Mouse (Mus musculus) embryo, embryonic 11.5 days (tissue): Measurements from ENCODE around the gene Ryr2.
"Not testable (repeated sequence)": the region's sequence is repeated elsewhere in the genome, so short reads cannot be mapped to it uniquely, and the experiment has no call there.

Experiments
- DNase-seq: peaks from one replicate; pipeline ENCODE4 v3.0.0-alpha.2; 2012; ENCODE audit warnings: low read depth, low spot score

Ryr2 gene

DNA sequence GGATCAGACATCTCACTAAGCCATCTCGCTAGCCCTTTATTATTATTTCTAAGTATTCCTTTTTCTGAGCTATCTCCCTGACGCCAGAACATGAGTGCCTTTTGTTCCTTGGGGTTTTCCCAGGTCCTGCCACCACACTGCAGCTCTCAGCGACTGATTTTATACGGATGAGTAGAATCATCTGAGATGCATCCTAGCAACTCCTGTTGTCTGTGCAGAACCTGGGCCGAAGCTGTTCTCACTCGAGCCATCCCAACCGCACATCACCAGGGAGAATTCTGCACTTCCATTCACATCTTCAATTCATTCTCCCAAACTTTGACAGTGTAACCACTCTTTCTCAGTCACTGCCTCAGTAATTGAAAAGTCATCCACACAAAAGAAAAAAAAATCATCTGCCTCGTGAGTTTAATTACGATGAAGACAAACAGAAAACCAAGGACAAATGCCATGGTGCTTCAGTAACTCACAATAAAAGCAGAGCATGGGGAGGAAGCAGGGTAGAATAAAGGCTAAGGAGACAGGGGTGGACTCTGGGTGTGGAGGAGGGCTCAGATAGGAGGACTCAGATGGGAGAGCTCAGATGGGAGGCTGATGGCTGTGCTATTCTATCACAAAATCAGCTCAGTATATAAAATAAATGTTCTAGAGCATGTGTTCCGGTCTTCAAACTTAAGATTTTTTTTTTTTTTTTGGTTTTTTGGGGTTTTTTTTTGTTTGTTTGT is 226.1 kb downstream of the Ryr2 start:
- no peak for DNase-seq

DNA sequence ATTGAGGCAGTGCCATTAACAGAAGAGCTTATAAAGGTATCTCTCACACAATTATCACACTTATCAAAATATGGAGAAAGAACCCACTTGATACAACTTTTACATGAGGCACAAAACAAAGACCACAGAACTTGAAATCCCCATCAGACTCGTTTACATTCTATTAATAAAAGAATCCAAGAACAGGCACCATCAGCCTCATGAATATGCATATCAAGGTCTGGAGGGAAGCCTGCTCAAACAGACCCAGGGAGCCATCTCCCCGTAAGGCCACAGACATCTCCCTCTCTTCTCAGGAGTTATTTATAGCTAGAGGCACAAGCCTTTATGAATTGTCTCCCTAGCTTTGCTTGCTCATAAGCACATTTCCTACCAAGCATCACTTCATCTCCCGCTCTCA is 227.7 kb downstream of the Ryr2 start:
- no peak for DNase-seq

DNA sequence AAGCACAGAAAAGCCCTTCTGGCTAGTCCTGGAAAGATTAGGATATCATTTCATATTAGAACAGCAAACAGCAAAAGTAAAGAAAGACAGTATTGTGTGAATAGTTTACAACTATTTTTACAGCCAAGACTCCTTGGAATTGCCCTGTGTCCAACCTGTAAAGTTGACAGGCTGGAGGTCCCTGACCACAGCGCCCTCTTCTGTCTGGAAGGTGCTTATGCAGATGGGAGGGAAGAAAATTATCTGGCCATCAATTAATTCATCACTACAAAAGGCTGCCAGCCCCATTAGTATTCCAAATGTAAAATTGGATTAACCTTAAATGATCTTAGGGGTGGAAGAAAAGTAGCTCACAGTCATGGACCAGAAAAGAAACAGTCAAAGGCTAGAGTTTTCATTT is 231.9 kb downstream of the Ryr2 start:
- no peak for DNase-seq

DNA sequence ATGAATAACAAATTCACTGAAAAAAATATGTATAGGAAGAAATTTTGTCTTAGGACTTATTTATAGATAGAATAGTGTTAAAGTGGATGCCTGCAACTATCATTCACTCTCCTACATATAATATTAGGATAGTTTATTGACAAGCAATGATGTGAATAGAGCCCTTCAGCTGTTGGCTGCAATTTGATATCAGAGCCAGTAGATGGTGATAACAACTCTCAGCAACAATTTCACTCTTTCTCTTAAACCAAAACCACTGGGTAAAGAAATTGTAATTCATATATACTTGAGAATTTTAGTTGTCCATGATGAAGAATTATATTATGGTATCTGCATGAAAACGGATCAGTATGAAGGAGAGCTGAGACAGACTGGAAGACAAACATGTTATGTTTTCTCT is 236.8 kb downstream of the Ryr2 start:
- DNase-seq = no peak

DNA sequence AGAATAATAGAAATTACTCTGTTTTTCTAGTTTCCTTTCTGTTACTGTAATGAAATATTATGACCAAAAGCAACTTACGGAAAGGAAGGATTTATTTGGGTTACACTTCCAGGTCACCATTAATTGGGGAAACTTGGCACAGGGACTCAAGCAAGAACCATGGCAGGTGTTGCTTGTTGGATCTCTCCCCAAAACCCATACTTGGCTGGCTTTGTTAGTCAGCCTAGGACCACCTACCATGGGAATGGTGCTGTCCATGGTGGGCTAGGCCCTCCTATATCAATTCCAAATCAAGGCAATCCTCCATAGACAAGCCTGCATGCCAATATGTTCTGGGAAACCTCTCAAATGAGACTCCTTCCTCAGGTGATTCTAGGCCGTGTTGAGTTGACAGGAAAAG is 237.3 kb downstream of the Ryr2 start:
- no peak for DNase-seq

DNA sequence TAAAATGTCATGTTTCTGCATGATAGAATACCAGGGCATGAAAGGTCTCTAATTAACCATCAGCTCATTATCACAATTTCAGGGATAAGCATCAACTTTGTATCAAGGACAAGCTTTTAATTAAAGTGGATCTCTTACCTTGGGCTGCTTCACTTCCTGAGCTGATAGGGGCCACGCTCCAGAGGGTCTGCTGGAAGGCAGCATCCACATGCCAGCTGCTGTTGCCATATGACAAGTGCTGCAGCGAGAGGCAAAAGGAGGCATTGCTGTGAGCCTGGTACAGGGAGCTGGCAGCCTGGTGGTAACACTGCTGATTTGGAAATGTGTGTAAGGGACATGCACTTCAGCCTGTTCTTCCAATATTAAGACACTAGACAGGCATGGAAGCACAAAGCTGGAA is 237.8 kb downstream of the Ryr2 start:
- DNase-seq = no peak

DNA sequence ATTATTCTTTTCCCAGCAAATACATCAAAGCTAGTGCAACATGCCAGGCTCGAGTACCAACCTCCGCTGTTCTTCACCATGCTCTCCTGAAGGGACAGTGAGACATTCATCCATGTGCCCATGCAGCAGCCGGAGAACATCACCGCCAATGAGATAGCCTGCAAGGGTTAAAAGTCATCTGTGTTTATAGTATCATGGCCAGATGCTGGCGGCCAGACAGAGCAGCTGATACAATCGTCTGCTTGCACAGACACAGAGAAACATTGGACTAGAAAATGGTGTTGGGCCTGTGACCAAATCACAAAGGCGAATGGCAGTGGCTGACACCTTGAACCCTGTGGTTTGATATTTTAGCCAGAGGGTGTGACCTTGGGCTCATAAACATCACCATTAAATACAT is 238.7 kb downstream of the Ryr2 start:
- DNase-seq = no peak

DNA sequence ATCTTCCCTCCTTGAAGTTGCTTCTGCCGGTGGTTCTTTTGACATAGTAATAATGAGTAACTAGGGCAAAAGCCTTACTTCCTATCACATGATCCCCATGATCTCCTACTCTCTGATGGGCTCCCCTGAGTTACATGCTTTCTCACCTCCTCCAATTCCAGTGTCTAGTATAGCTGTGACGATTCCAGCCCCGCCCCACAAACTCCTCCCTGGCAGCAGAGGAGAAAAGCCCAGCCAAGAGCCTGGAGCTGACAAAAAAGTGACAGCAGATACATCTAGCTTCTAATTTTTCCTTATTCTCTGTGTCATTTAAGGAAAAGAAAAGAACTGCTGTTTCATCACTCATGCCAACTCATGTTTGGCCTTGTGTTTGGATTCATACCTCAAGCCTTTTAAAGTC is 241.5 kb downstream of the Ryr2 start:
- no peak for DNase-seq

DNA sequence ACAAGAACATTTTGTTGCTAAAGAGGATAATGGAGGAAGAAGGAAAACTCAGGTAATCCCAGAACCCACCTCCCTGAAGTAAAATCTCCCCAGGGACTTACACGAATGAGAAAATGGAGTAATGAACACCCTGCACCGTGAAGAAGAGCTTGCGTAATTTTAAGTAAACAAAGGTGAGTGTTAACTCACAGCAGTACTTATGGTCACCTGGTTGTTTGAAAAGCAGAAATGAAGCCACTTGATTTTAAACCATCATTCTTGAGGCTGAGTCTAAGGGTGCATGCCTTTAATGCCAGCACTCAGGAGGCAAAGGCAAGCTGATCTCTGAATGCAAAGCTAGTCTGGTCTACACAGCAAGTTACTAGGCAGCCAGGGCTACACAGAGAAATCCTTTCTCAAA is 255.1 kb downstream of the Ryr2 start:
- no peak for DNase-seq

DNA sequence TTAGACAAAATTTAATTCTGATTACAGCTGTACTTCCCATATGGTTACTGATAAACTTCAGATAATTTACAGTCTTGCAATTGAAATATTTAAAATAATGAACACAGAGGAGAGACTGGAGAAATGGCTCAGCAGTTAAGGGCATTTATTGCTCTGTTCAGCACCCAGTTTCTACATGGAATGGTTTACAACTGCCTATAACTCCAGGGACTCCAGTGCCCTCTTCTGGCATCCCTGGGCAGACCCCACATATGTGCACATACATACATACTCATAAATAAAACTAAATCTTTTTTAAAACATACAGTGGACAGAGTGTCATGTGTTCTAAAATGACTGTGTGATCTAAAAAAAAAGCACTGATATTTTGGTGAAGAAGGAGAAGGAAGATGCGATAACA is 262.9 kb downstream of the Ryr2 start:
- no peak for DNase-seq

DNA sequence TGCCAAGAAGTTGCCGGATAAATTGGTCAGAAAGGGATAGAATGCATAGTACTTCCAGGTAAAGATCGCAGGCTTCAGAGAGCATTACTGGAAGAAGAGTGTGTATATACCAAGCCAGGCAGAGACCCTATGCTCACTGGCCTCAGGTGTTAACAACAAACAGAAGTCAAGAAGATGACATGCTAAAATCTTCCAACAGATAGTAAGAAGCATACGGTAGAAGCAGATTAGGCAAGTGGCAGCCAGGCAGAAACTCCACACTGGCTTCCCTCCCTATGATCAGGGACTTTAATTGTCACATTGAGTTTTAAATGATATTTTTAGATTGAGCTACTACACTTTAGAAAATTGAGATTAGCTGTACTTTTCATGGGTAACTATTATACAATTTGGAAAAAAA is 268.9 kb downstream of the Ryr2 start:
- no peak for DNase-seq

DNA sequence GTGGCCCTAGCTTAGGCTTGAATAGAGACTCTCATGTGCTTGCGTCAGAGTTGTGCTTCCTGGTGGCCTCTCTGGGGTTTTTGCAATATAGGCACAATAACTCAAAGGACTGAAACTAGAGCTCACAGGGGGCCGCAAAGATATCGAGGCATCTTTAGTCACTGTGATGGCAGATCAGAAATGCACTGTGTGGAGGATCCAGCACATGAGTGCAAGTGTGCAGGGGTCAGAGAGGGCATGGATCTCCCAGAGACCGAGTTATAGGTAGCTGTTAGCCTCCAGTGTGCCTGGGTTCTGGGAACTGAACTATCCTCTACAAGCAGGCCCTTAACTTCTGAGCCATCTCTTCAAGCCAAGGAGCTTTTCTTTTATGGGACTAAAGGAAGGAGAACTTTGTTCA is 269.6 kb downstream of the Ryr2 start:
- no peak for DNase-seq

DNA sequence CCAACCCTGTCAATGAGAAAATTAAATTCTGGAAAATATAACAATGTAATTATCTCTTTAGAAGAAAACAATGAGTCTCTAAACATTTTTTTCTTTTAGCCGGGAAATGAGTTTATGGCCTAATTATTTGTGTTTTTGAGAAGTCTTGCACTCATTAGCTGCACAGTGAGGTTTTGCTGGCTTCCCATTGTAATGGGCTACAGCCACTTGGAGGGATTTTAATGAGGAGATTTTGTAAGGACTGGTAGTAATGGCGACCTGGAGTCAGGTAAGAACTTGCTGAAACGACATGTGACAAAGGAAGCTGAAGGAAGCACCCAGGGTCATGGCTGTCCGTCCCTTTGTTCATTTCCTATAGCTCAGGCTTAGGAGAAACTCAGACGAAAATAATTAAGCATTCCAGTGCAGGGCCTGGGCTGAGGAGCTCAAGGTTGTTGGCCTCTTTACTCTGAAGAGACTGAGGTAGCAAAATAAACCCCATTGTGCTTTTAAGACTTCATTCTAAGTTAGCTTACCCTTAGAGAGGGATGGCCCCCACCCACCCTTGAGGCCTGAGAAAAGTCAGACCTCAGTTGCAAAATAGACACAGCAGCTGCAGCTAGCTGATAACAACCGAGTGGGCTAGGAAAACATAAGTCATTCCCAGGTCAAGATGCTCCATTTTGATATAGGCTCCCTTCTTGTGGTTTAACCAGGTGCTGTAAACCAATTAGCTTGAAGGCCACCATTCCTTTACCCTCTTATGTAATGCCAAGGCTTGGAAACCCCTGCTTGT is 270.3 kb downstream of the Ryr2 start:
- DNase-seq = peak; percentile 1

DNA sequence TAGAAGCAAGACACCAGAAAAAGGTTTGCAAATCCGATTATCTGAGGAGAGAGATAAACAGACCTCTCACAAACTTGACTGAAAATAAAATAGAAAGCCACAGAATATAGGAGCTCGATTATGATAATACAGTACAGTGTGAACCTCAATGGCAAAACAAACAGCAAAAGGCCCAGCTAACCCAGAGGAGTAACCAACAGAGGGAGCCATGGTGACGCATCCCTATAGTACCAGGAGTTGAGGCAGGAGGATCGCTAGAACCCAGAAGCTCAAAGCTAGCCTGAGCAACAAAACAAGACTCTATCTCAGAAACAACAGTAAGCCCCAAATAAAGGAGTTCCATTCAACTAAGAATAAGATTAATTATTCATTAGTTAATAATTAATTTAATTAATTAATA is 275.5 kb downstream of the Ryr2 start:
- no peak for DNase-seq

DNA sequence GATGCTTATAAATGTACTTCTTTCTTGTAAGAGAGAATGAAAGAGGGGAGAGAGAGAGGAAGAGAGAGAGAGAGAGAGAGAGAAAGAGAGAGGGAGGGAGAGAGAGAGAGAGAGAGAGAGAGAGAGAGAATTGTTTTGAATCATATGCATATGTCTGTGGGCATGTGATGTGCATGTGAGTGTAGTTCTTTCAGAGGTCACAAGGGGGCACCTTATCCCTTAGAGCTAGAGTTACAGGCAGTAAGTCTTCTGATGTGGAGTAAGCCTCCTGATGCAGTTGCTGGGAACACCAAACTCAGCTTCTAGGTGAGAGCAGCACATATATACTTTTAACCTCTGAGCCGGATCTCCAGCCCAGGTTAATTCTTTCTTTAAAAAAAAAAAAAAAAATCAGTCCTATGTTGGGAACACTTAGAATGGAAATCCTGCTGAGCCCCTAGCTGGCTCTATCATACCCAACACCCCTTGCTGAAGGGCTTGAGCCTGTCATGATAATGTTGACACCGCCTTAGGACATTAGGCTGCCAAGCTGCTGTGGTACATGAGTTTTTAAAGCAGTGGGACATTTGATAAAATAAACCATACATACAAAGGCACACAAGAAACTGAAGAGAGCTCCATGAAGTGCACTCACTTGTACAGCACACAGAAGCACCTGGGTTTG is 281.1 kb downstream of the Ryr2 start:
- DNase-seq = peak; percentile 4

DNA sequence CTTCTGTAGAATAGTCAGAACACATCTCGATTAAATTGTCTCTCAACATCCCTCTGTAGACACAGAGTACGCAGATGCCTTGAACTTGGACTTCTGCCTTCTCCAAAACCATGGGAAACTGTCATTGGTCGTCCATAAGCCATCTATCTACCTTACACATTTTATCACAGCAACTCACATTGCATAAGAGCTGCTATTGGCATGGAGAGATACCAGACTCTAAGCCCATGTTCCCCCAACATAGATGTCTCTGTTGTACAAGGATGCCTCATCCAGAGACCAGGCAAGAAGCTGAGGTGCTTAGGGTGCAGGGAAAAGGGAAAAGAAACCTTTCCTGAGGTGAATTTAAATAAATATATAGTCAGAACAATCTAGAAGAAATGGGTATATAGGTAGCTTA is 288.0 kb downstream of the Ryr2 start:
- no peak for DNase-seq

DNA sequence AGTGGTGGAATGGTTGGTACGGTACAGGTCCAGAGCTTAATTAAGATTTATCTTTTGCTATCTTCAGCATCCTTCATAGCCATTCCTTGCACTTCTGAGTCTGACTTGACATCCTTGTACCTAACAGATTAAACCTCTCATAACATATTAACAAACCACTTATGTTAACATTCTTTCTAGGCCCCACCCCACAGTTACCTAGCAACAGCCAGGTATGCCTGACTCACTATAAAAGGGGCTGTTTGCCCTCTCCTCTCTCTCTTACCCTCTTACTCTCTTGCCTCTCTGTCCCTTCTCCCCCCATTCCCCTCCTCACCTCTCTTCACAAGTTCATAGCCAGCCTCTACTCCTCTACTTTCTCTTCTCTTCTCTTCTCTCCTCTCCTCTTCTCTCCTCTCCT is 297.4 kb downstream of the Ryr2 start:
- not testable (repeated sequence) for DNase-seq

DNA sequence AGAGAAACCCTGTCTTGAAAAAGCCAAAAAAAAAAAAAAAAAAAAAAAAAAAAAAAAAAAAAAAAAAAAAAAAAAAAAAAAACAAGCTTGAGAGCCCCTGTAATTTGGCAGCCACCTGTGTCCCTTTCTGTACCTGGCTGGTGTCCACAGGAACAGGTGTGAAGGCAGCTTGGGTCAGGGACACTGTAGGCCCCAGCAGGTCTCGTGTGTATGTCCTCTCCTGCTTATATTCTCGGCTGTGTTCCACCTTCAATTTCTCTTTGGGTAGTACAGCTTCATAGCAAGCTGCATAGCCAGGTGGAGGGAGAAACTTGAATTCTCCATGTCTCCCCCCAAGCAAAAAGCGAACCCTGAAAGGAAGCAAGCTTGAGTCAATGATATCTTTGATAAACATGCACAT is 314.2 kb downstream of the Ryr2 start:
- DNase-seq = no peak

DNA sequence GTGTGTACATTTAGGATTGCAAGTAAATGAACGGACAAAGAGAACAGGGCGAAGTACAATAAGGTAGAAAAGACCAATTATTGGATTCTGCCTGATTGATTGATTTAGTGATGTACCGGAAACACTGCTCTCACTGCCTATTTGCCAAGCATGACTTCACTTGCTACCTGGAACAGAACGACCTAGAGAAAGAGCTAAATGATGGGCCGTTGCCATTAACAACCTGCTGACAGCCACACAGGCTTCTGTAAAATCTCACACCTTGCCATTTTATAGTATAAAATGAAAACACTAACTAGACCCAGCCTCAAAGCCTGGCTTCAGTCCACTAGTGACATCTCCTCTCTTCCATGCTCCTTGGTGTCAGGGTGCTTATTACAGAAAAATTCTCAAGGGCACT is 316.2 kb downstream of the Ryr2 start:
- no peak for DNase-seq

DNA sequence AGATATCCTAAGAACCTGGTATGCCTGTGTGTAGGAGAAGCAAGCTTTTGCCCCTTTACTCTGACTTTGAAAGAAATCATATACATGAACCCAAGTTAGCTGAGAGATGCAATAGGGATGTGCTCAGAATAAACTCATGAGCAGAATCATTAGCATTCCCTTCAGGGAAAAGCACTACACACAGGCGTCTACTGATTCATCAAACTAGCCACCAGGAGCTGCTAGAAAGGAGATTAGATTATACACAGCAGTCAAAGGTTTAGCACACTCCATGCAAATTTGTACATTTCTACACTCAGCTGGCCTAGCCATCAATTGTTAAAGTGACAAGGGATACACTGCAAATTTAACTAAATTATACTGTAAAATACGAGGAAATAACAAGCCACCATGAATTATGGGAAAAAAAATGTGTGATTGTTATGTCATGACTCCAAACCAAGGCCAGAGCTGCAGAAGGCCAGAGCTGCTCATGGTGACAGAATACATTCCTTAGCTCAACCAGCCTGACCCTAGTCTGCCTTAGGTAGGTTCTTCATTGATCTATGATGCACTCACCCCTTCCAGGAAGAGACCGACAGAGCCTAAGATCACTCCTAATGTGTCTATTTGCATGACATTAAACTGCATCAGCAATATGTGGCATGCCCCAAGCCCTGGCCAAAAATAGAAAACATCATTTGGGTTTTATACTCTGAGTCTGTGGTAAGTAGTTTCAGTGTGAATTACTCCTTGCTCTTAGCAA is 324.2 kb downstream of the Ryr2 start:
- DNase-seq = no peak

DNA sequence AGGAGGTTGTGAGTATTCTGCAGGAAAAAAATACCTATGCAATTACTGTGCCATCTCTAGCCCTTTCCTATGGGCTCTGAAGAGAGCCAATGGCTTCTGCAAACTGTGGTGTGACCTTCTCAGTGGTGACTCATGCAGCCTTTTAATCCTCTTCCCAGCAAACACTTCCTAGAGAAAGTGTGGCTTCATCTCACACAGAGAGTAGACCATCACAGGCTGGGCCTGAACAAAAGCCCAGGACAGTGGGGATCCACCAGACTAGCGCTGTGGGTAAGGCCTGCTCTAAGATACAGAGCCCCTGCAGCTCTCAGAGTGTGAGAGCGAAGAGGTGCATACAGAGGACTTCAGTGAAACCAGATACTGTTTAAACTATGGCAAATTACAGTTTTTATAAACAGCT is 325.7 kb downstream of the Ryr2 start:
- DNase-seq = no peak

DNA sequence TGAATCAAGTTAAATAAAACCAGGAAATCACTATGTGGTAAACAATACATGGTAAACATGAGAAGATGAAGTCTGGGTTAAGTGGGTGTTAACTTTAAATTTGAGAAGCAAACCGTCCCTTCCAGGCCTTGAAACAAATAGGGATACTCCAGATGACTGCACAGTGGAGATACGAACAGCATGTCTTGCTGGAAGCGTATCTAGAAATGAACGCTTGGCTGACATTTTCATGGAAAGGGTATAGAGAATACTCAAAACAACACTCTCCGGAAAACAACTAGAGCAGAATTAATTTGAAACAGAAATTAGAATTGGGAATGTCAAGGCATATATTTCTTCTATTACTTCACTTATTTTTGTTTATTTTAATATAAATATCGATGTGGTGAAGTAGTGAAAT is 329.0 kb downstream of the Ryr2 start:
- DNase-seq = no peak
